Mouse (Mus musculus): Measurements from ENCODE around the gene Col4a2. TPM values are rescaled to one million over a fixed set of nuclear protein-coding genes. Genes with fewer than 3 reads are reported as not detected.
"Not testable (repeated sequence)": the region's sequence is repeated elsewhere in the genome, so short reads cannot be mapped to it uniquely, and the experiment has no call there.

Col4a2 gene
- polyA plus RNA-seq, 1 experiment from 2014 or later: 82.2 TPM

- Histone ChIP-seq H3K9me3 (no peaks in the 10 kb centered on the region), H3K27me3 (peaks cover 56% of the 10 kb centered on the region), H3K36me3 (no peaks in the 10 kb centered on the region), H3K4me3 (no peak overlapping the region), H3K9ac (no peak overlapping the region), H3K4me1 (peaks cover 14% of the 10 kb centered on the region), H3K4me2 (replicated peaks) (no peak overlapping the region), H3K27ac (no peak overlapping the region)
- no peak for ATAC-seq (ENCODE audit: insufficient number of reproducible peaks, insufficient read depth, low FRiP score, low TSS enrichment)
- WGBS: 45% methylated on average over 3 of the region's 3 CpGs
Measured at GRCm38 (mm10) chr8:11481876-11482275, 169.3 kb downstream of the Col4a2 start.

DNA sequence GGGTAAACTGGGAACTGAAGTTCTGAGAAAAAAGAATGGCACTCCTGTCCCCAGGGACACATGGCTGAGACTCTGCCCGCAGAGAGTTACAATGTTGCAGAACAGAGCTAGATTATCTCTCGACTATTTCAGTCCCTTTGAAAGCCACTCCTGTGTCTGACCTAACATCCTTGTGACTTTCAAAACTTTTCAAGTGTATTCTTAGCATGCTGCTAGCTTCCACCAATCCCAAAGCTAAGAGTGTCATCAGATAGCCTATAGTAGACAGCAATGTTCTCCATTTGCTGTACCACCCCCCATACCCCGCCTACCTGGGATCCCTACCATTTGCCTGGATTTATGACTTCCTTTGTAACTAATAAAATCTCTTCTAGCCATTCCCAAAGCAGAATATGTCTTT, 169.9 kb downstream of the Col4a2 start:
- ATAC-seq (ENCODE audit: insufficient number of reproducible peaks, insufficient read depth, low FRiP score, low TSS enrichment): no peak
- no peak overlapping the region for H3K9ac ChIP-seq
- no peak overlapping the region for H3K4me2 ChIP-seq (replicated peaks)
- H3K27me3 ChIP-seq: peaks cover 55% of the 10 kb centered on the region
- 66% methylated on average over 3 of the region's 3 CpGs for WGBS
- no peaks in the 10 kb centered on the region for H3K36me3 ChIP-seq
- peaks cover 10% of the 10 kb centered on the region for H3K4me1 ChIP-seq
- no peaks in the 10 kb centered on the region for H3K9me3 ChIP-seq
- H3K4me3 ChIP-seq: no peak overlapping the region
- no peak overlapping the region for H3K27ac ChIP-seq

DNA sequence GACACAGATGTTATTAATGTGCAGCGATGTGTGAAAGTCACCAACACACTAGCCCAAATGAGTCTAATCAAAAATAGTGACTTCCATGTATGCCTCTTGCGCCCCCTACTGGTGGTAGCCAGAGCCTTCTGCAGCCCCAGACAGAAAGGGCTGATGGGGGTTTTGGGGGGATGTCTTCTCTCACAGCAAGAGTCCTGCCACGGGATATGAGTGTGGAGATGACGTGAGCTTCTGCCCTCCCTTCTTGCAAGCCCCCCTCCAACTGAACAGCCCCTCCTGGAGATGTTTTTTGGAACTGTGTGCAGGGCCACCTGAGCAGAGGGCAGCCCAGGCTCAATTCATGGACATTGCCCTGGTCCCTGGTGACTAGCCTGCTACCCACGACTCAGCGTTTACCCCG, 173.5 kb downstream of the Col4a2 start:
- no peaks in the 10 kb centered on the region for H3K36me3 ChIP-seq
- H3K9me3 ChIP-seq: no peaks in the 10 kb centered on the region
- H3K4me3 ChIP-seq: no peak overlapping the region
- peaks cover 38% of the 10 kb centered on the region for H3K27me3 ChIP-seq
- no peak overlapping the region for H3K9ac ChIP-seq
- no peak overlapping the region for H3K27ac ChIP-seq
- no peaks in the 10 kb centered on the region for H3K4me1 ChIP-seq
- no peak overlapping the region for H3K4me2 ChIP-seq (replicated peaks)
- 27% methylated on average over 7 of the region's 7 CpGs for WGBS
- ATAC-seq (ENCODE audit: insufficient number of reproducible peaks, insufficient read depth, low FRiP score, low TSS enrichment): no peak

DNA sequence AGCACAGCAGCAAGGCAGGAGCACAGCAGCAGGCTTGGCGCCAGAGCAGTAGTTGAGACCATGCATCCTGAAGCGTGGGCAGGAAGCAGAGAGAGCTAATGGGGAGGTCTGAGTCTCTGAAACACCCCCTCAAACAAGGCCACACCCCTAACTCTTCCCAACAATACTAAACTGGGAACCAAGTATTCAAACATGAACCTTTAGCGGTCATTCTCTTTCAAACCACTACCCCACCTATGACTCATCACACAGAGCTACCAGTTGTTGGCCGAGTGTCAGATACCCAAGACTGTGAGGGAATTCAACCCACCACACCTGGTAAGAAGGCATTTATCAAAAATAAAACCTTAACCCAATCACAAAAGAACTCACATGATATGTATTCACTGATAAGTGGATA, 174.6 kb downstream of the Col4a2 start:
- H3K9ac ChIP-seq: no peak overlapping the region
- no peak for ATAC-seq (ENCODE audit: insufficient number of reproducible peaks, insufficient read depth, low FRiP score, low TSS enrichment)
- no peak overlapping the region for H3K27ac ChIP-seq
- H3K4me3 ChIP-seq: no peak overlapping the region
- H3K4me1 ChIP-seq: no peaks in the 10 kb centered on the region
- H3K36me3 ChIP-seq: no peaks in the 10 kb centered on the region
- WGBS: 71% methylated on average over 4 of the region's 4 CpGs
- no peak overlapping the region for H3K4me2 ChIP-seq (replicated peaks)
- peaks cover 38% of the 10 kb centered on the region for H3K27me3 ChIP-seq
- no peaks in the 10 kb centered on the region for H3K9me3 ChIP-seq

DNA sequence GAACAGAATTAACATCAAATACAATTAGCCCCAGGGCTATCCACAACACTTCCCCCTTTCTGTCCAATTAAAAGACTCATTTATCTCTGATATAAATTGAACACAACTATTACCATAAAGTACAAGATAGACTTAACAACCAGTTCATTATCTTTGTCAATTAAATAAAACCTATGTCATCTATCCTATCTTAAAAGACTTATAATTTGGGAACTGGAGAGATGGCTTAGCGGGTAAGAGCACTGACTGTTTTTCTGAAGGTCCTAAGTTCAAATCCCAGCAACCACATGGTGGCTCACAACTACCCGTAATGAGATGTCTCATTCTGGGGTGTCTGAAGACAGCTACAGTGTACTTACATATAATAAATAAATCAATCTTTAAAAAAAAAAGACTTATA, 179.7 kb downstream of the Col4a2 start:
- H3K4me2 ChIP-seq (replicated peaks); H3K4me1 ChIP-seq; H3K36me3 ChIP-seq; ATAC-seq (ENCODE audit: insufficient number of reproducible peaks, insufficient read depth, low FRiP score, low TSS enrichment); H3K9ac ChIP-seq; H3K9me3 ChIP-seq; H3K27ac ChIP-seq; H3K4me3 ChIP-seq: not testable (repeated sequence)
- WGBS: 77% methylated on average over 2 of the region's 2 CpGs
- H3K27me3 ChIP-seq: peaks cover 27% of the 10 kb centered on the region

DNA sequence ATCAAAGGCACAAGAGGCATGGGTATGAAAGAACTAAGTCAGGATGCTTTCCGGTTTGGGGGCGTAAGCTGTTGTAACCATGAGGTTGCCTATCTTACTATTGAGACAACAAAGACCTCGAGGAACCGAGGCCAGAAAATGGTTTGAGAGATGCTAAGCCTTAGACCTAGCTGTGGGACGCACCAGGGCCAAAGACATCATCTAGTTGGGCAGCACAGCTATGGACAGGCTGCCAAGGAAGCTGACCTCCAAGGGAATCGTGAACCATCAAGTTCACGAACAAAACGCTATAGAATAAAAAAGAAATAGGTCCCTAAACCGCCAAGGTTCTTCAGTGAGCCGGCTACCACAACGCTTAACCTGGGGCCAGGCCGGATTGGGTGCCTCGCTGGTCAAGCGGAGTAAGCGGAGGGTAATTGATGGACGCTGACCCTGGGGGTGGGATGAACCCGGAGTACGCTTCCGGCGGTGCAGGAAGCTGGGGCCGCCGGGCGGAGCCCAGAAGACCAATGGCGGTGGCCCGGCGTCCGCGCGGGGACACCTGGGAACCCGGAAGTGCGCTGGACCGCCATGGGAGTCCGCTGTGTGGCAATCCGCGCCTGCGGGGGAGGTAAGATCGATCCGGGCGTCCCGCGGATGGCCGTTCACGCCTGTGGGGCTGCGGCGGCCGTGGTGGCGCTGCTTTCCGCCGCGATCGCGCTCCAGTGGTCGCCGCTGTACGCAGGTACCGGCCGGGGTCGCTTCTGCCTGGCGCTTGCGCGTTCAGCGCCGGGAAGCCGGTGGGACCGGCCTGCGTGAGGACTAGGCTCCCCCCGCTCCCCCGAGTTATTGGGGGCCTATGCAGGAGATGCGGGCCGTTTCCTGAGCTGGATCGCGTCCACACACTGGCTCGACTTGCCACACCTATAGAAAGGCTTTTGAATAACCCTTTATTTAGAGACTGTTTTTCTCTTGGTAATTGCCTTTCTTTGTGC, 184.7 kb downstream of the Col4a2 start, which contains the start of gene Naxd:
Naxd (plus strand) TSS at position 490 of the 974 bp plus-strand sequence.
- H3K9ac ChIP-seq: peak within 1 kb of the TSS; percentile 85
- H3K4me2 ChIP-seq (replicated peaks): peak within 1 kb of the TSS; percentile 79
- WGBS: 4% methylated on average over 73 of the region's 73 CpGs
- peak within 1 kb of the TSS; percentile 94 for H3K4me3 ChIP-seq
- no peaks in the 10 kb centered on the region for H3K27me3 ChIP-seq
- H3K9me3 ChIP-seq: no peaks in the 10 kb centered on the region
- H3K4me1 ChIP-seq: peaks cover 10% of the 10 kb centered on the region; the same call in 1 of the 2 replicates
- peaks cover 3% of the 10 kb centered on the region for H3K36me3 ChIP-seq
- H3K27ac ChIP-seq: peak within 1 kb of the TSS; percentile 76
- peak; percentile 96 for ATAC-seq (ENCODE audit: insufficient number of reproducible peaks, insufficient read depth, low FRiP score, low TSS enrichment)

DNA sequence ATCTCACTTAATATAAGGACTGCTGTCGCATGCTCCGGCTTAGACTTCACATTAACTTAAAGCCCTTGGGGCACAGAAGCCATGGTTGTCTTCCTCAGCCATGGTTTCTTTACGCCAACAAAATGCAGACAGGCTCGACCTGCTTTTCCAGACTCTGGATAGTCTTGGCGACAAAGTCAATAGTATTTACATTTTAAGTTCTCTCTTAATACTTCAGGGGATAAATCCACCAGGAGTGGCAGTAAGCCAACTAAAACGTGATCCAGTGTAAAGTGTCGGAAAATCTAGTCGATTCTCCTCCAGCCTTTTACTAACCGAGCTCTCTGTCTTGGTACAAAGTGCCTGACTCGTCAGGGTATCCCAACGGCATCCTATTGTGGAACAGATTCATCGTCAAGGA, 185.7 kb downstream of the Col4a2 start:
- no peaks in the 10 kb centered on the region for H3K9me3 ChIP-seq
- H3K27ac ChIP-seq: no peak overlapping the region
- peak overlapping the region; percentile 85; the same call in 1 of the 2 replicates for H3K9ac ChIP-seq
- 75% methylated on average over 12 of the region's 12 CpGs for WGBS
- peak overlapping the region; percentile 79 for H3K4me2 ChIP-seq (replicated peaks)
- H3K4me1 ChIP-seq: peaks cover 10% of the 10 kb centered on the region; the same call in 1 of the 2 replicates
- H3K27me3 ChIP-seq: no peaks in the 10 kb centered on the region
- peak overlapping the region; percentile 94 for H3K4me3 ChIP-seq
- H3K36me3 ChIP-seq: peaks cover 11% of the 10 kb centered on the region
- ATAC-seq (ENCODE audit: insufficient number of reproducible peaks, insufficient read depth, low FRiP score, low TSS enrichment): no peak

Other genes with a start within 250 kb of the Col4a2 start
- 168 and 169 TPM in 2 replicates for gene Col4a1, start within 50 bp of the Col4a2 start, polyA plus RNA-seq (2016; fragmentation: Nextera tagmentation; extraction: Ambion mirVana)
- 1.1 and 1.2 TPM in 2 replicates for gene Rab20, start 165.9 kb downstream of the Col4a2 start, polyA plus RNA-seq (2016; fragmentation: Nextera tagmentation; extraction: Ambion mirVana)
- 113 and 114 TPM in 2 replicates for gene Naxd, start 184.7 kb downstream of the Col4a2 start, polyA plus RNA-seq (2016; fragmentation: Nextera tagmentation; extraction: Ambion mirVana)
- 21.6 and 22.9 TPM in 2 replicates for gene Cars2, start 238.0 kb downstream of the Col4a2 start, polyA plus RNA-seq (2016; fragmentation: Nextera tagmentation; extraction: Ambion mirVana)
- 39.7 and 47.4 TPM in 2 replicates for gene Ing1, start 242.8 kb downstream of the Col4a2 start, polyA plus RNA-seq (2016; fragmentation: Nextera tagmentation; extraction: Ambion mirVana)